Mouse (Mus musculus) heart, postnatal 0 days (tissue): ENCODE measurements around the gene Nbl1.

Experiments
- CTCF ChIP-seq: IDR thresholded peaks from 2 replicates; pipeline ENCODE4 v1.5.1; 2016; ENCODE audit warnings: antibody characterized with exemption, control low read depth, low read depth
- EP300 ChIP-seq: IDR thresholded peaks from 2 replicates; pipeline ENCODE4 v1.6.1; 2016; ENCODE audit warnings: antibody characterized with exemption, low read depth

GRCm38 (mm10) chr4:139126475-139126874 is 33.7 kb upstream of the Nbl1 start:
- no peak for TF ChIP-seq CTCF
- no peak for TF ChIP-seq EP300
